33 mouse cellular contexts compared by ENCODE assay signal in genomic region chr3:144992618-144993017, GRCm38 (mm10). TPM values are rescaled to one million over a fixed set of nuclear protein-coding genes. Genes with fewer than 3 reads are reported as not detected.
"Had no signal": no experiment of that assay in that cellular context is flagged by ENCODE, and none has a peak within 500 bp of the region (broad histone marks: within the 10 kb centered on the region; RNA-seq: fewer than 3 reads in every experiment).

No protein-coding gene starts in this region.

- H3K27ac ChIP-seq: embryonic facial prominence, embryonic 10.5 days; embryonic facial prominence, embryonic 12.5 days; embryonic facial prominence, embryonic 13.5 days; embryonic facial prominence, embryonic 15.5 days; forebrain, embryonic 10.5 days; forebrain, embryonic 12.5 days; forebrain, embryonic 13.5 days; forebrain, embryonic 15.5 days; gastrocnemius, adult 2 months; heart, adult 2 months had no signal

- ATAC-seq: forebrain, embryonic 13.5 days; forebrain, embryonic 14.5 days; forebrain, embryonic 15.5 days; forebrain, embryonic 16.5 days; forebrain, postnatal 0 days had no signal

- H3K4me1 ChIP-seq: embryonic facial prominence, embryonic 10.5 days; embryonic facial prominence, embryonic 12.5 days; embryonic facial prominence, embryonic 13.5 days; embryonic facial prominence, embryonic 15.5 days; forebrain, embryonic 10.5 days; forebrain, embryonic 12.5 days; forebrain, embryonic 13.5 days; forebrain, embryonic 15.5 days had no signal

- H3K36me3 ChIP-seq: embryonic facial prominence, embryonic 10.5 days; embryonic facial prominence, embryonic 12.5 days; embryonic facial prominence, embryonic 13.5 days; embryonic facial prominence, embryonic 15.5 days; forebrain, embryonic 10.5 days; forebrain, embryonic 12.5 days; forebrain, embryonic 15.5 days had no signal

- H3K4me2 ChIP-seq: embryonic facial prominence, embryonic 12.5 days; embryonic facial prominence, embryonic 13.5 days; embryonic facial prominence, embryonic 15.5 days; forebrain, embryonic 12.5 days; forebrain, embryonic 13.5 days; forebrain, embryonic 15.5 days had no signal

- H3K9me3 ChIP-seq: embryonic facial prominence, embryonic 10.5 days; embryonic facial prominence, embryonic 12.5 days; embryonic facial prominence, embryonic 13.5 days; embryonic facial prominence, embryonic 15.5 days; forebrain, embryonic 10.5 days; forebrain, embryonic 12.5 days; forebrain, embryonic 13.5 days; forebrain, embryonic 15.5 days had no signal

- DNase-seq: cerebellum, adult 9-10 months; cerebellum, adult 9-11 months; cerebellum, postnatal 10 days; cerebellum, postnatal 14 days; cerebellum, postnatal 25 days; cerebellum, postnatal 36 days; embryo, embryonic 11 days; forebrain, postnatal 0 days; gastrocnemius, adult 2 months; gastrocnemius, postnatal 10 days; gastrocnemius, postnatal 14 days; gastrocnemius, postnatal 25 days; gastrocnemius, postnatal 36 days; heart, adult 11 months; heart, adult 18-20 months; heart, adult 2 months had no signal

- H3K27me3 ChIP-seq: embryonic facial prominence, embryonic 12.5 days; embryonic facial prominence, embryonic 13.5 days; embryonic facial prominence, embryonic 15.5 days; forebrain, embryonic 12.5 days; forebrain, embryonic 13.5 days; forebrain, embryonic 15.5 days had no signal

- H3K4me3 ChIP-seq: embryonic facial prominence, embryonic 10.5 days; embryonic facial prominence, embryonic 12.5 days; embryonic facial prominence, embryonic 13.5 days; embryonic facial prominence, embryonic 15.5 days; erythroblast, embryonic 14.5 days; forebrain, embryonic 10.5 days; forebrain, embryonic 12.5 days; forebrain, embryonic 13.5 days; forebrain, embryonic 15.5 days; gastrocnemius, adult 2 months; heart, adult 2 months had no signal

- H3K9ac ChIP-seq: embryonic facial prominence, embryonic 12.5 days; embryonic facial prominence, embryonic 13.5 days; embryonic facial prominence, embryonic 15.5 days; forebrain, embryonic 12.5 days; forebrain, embryonic 13.5 days; forebrain, embryonic 15.5 days; forebrain, postnatal 0 days had no signal

RNA-seq across cellular contexts. Expression of gene Clca4a, which starts 17.8 kb away (rescaled TPM):
- polyA plus RNA-seq: cortical plate, adult 2 months; embryonic facial prominence, embryonic 11.5 days; embryonic facial prominence, embryonic 14.5 days; embryonic facial prominence, embryonic 15.5 days; erythroblast, embryonic 14.5 days; forebrain, embryonic 11.5 days; forebrain, embryonic 13.5 days; forebrain, embryonic 14.5 days; forebrain, embryonic 15.5 days; forebrain, embryonic 16.5 days; forebrain, postnatal 0 days; frontal cortex, adult 2 months; gonadal fat pad, adult 2 months; heart, adult 2 months had no signal

RNA-seq across cellular contexts. Expression of gene Clca1, which starts 40.0 kb away (rescaled TPM):
- polyA plus RNA-seq: cortical plate, adult 2 months; embryonic facial prominence, embryonic 10.5 days; embryonic facial prominence, embryonic 11.5 days; embryonic facial prominence, embryonic 13.5 days; erythroblast, embryonic 14.5 days; forebrain, embryonic 10.5 days; forebrain, embryonic 11.5 days; forebrain, embryonic 12.5 days; forebrain, embryonic 13.5 days; forebrain, embryonic 14.5 days; forebrain, embryonic 15.5 days; forebrain, embryonic 16.5 days; forebrain, postnatal 0 days; frontal cortex, adult 2 months had no signal
